Mouse (Mus musculus) myocyte (in vitro differentiated cells): Measurements from ENCODE around the gene Coq8a. TPM values are rescaled to one million over a fixed set of nuclear protein-coding genes. Genes with fewer than 3 reads are reported as not detected.

Experiments
- H3K27me3 ChIP-seq: one replicate; pipeline ENCODE4 v1.6.1; 2011; ENCODE audit not compliant: control insufficient read depth, insufficient read depth, insufficient read length
- H3K36me3 ChIP-seq: one replicate; pipeline ENCODE4 v1.6.1; 2011; ENCODE audit not compliant: control insufficient read depth, insufficient read depth
- H3K4me2 ChIP-seq: one replicate; pipeline ENCODE4 v1.6.1; 2011; ENCODE audit warnings: low read depth, control low read depth
- H3K4me3 ChIP-seq: one replicate; pipeline ENCODE4 v1.5.1; 2011; ENCODE audit warnings: mild to moderate bottlenecking, control low read depth, moderate library complexity
- H3K79me2 ChIP-seq: one replicate; pipeline ENCODE4 v1.6.1; 2011; ENCODE audit not compliant: control insufficient read depth, insufficient read depth
- H3ac ChIP-seq: one replicate; pipeline ENCODE4 v1.6.1; 2011; ENCODE audit not compliant: control insufficient read depth, insufficient read length
- CEBPB ChIP-seq: IDR thresholded peaks from 2 replicates; pipeline ENCODE4 v1.6.1; 2011; ENCODE audit warnings: mild to moderate bottlenecking, moderate library complexity; ENCODE audit not compliant: poor library complexity, insufficient read depth, severe bottlenecking
- E2F4 ChIP-seq: IDR thresholded peaks from one replicate; pipeline ENCODE4 v1.6.1; 2011; ENCODE audit warnings: mild to moderate bottlenecking, control low read depth, moderate library complexity; ENCODE audit not compliant: insufficient read depth
- MAX ChIP-seq: IDR thresholded peaks from one replicate; pipeline ENCODE4 v1.6.1; 2011; ENCODE audit warnings: low read depth, mild to moderate bottlenecking, control low read depth
- MYOD1 ChIP-seq, 3 experiments: IDR thresholded peaks; one replicate each; pipeline ENCODE4 v1.6.1; 2011; ENCODE audit warnings: control low read depth in 2 of 3, low read depth in 2 of 3, mild to moderate bottlenecking in 2 of 3, moderate library complexity in 1 of 3; ENCODE audit not compliant: insufficient read length in 2 of 3, control insufficient read depth in 1 of 3
- MYOG ChIP-seq, 3 experiments: IDR thresholded peaks; one replicate each; pipeline ENCODE4 v1.6.1; 2011; ENCODE audit warnings: control low read depth in 2 of 3, low read depth in 2 of 3, mild to moderate bottlenecking in 2 of 3; ENCODE audit not compliant: insufficient read length in 2 of 3, control insufficient read depth in 1 of 3, insufficient read depth in 1 of 3
- POLR2A ChIP-seq: IDR thresholded peaks from one replicate; pipeline ENCODE4 v1.6.1; 2011; ENCODE audit warnings: low read depth, mild to moderate bottlenecking, control low read depth, moderate library complexity; ENCODE audit not compliant: insufficient read length
- POLR2AphosphoS2 ChIP-seq: IDR thresholded peaks from one replicate; pipeline ENCODE4 v1.6.1; 2011; ENCODE audit warnings: low read depth, control low read depth; ENCODE audit not compliant: insufficient read length
- REST ChIP-seq: IDR thresholded peaks from one replicate; pipeline ENCODE4 v1.6.1; 2011; ENCODE audit warnings: mild to moderate bottlenecking, control low read depth, moderate library complexity; ENCODE audit not compliant: insufficient read depth, insufficient read length
- SRF ChIP-seq: IDR thresholded peaks from one replicate; pipeline ENCODE4 v1.6.1; 2011; ENCODE audit warnings: low read depth; ENCODE audit not compliant: control insufficient read depth, insufficient read length
- TCF12 ChIP-seq: IDR thresholded peaks from one replicate; pipeline ENCODE4 v1.6.1; 2011; ENCODE audit warnings: mild to moderate bottlenecking, control low read depth; ENCODE audit not compliant: poor library complexity, insufficient read depth, severe bottlenecking
- TCF3 ChIP-seq: IDR thresholded peaks from one replicate; pipeline ENCODE4 v1.6.1; 2011; ENCODE audit warnings: low read depth, control low read depth; ENCODE audit not compliant: insufficient read length
- USF1 ChIP-seq: IDR thresholded peaks from one replicate; pipeline ENCODE4 v1.6.1; 2011; ENCODE audit warnings: low read depth, mild to moderate bottlenecking, control low read depth, moderate library complexity
- polyA plus RNA-seq: library from polyadenylated mRNA; unstranded; fragments of >200 nt; fragmentation: generic; extraction: Trizol; gene quantifications from one replicate; pipeline ENCODE4 v1.2.1, GENCODE M21; 2012; ENCODE audit warnings: missing spikeins

Coq8a gene
- polyA plus RNA-seq, 1 experiment = 79.8 TPM

DNA sequence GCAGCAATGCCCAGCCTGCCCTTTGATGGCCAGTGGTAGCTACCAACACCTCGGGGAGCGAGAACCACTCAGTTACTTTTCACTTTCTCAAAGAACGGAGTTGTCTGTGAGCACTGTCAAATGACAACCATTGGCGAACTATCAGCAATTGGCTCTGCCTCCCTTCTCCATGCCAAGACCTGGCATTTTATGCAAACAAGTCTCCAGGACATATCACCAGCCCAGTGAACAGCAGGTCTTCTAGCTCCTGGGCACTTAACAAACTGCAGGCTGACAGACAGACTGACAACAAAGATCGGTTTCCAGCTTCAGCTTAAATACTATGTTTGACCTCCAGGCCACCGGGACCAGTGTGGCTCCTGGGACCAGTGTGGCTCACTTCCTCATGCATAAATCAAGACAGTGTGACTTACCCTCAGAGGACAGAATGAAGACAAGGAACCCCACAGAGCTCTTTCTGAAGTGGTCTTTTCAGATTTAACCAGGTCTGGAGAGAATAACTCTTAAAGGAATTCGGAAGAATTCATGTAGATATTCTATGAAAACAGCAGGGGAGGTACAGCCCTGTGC is 7.7 kb downstream of the Coq8a start:
- peak overlapping the region; percentile 89 for H3K4me2 ChIP-seq
- H3K79me2 ChIP-seq = no peaks in the 10 kb centered on the region
- no peaks in the 10 kb centered on the region for H3K36me3 ChIP-seq
- H3ac ChIP-seq = no peak overlapping the region
- TF ChIP-seq POLR2A (no peak), E2F4 (no peak), MYOG (IDR thresholded peaks at IDR 0.05; ENCODE audit: control insufficient read depth in 1 of 3, insufficient read depth in 1 of 3, insufficient read length in 2 of 3, low read depth in 2 of 3) (no peak)
- H3K27me3 ChIP-seq = peaks cover 39% of the 10 kb centered on the region
- no peak overlapping the region for H3K4me3 ChIP-seq

DNA sequence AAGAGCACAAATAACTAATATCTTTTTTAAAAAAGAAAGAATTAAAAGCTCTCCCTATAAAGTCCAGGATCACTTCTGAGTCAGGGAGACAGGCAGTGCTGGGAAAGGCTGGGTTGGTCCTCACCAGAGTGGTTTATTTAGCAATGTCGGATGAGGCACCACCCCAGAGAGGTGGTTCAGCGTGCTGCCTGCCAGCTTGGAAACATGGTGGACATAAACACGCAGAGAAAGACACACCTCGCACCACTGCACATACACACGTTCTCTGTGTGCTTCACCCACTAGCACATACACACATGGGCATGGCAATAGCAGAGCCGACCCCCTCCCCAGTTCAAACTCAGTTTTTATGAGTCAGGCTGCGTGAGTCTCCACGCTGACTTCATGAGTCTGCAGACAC is 8.3 kb downstream of the Coq8a start:
- H3K4me2 ChIP-seq = peak overlapping the region; percentile 89
- no peaks in the 10 kb centered on the region for H3K79me2 ChIP-seq
- TF ChIP-seq E2F4 (no peak), REST (no peak), POLR2A (no peak), TCF12 (no peak), MAX (no peak), MYOD1 (IDR thresholded peaks at IDR 0.05; ENCODE audit: control insufficient read depth in 1 of 3, insufficient read length in 2 of 3, low read depth in 2 of 3) (no peak), CEBPB (no peak), SRF (no peak)
- no peak overlapping the region for H3K4me3 ChIP-seq
- no peaks in the 10 kb centered on the region for H3K36me3 ChIP-seq
- peaks cover 39% of the 10 kb centered on the region for H3K27me3 ChIP-seq
- H3ac ChIP-seq = no peak overlapping the region

DNA sequence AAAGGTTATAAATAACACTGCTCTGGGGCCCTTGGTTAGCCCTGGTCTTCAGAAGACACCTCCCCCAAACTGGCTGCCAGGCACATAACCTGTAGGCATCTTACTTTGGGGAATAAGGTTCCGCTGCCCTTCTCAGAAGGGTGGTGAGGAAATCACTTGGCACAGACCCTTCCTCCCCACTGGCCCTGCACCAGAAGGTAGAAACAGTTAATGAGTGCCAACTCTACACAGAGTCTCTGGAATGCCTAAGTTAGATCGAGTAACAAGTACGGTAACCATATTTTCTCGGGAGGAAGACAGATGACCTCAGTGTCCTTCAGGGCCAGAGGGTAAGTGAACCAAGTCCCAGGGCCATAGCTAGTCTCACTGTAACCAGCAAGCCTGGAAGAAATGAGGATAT is 10.5 kb downstream of the Coq8a start:
- Histone ChIP-seq H3K36me3 (no peaks in the 10 kb centered on the region), H3K79me2 (no peaks in the 10 kb centered on the region), H3K27me3 (peaks cover 36% of the 10 kb centered on the region), H3K4me3 (no peak overlapping the region), H3K4me2 (peak overlapping the region; percentile 24), H3ac (no peak overlapping the region)
- TF ChIP-seq MAX (no peak), USF1 (no peak)

DNA sequence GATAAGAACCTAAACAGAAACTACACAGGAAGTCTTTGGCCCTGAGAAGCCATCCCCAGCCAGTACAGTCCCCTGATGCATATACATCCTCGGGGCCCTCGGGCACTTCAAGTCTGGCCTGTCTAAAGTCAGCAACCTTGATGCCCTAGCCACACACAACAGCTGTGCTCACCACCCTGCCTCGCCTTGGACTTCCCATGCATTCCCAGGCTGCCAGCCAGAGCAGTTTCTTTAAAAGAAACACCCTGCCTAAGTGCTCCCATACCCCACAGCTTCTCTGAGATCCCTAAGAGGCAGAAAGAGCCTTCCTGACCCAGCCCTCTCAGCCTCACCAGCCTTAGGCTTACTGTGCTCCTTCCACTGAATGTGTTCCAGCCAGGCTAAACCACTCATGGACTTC is 13.0 kb downstream of the Coq8a start:
- Histone ChIP-seq H3K27me3 (peaks cover 18% of the 10 kb centered on the region), H3K36me3 (no peaks in the 10 kb centered on the region), H3K79me2 (no peaks in the 10 kb centered on the region), H3ac (no peak overlapping the region), H3K4me3 (no peak overlapping the region), H3K4me2 (peak overlapping the region; percentile 68)
- no peak for TF ChIP-seq REST
- peak; percentile 58 for TF ChIP-seq TCF3
- TF ChIP-seq CEBPB = no peak
- no peak for TF ChIP-seq POLR2A
- TF ChIP-seq SRF = no peak
- no peak for TF ChIP-seq E2F4
- TF ChIP-seq MYOD1 (IDR thresholded peaks at IDR 0.05; ENCODE audit: control insufficient read depth in 1 of 3, insufficient read length in 2 of 3, low read depth in 2 of 3) = peak in 2 of 3 experiments; percentile 76 to 94
- TF ChIP-seq TCF12 = peak; percentile 54
- TF ChIP-seq POLR2AphosphoS2 = no peak
- TF ChIP-seq MYOG (IDR thresholded peaks at IDR 0.05; ENCODE audit: control insufficient read depth in 1 of 3, insufficient read depth in 1 of 3, insufficient read length in 2 of 3, low read depth in 2 of 3) = peak; percentile 80 to 97 (median 88)
- TF ChIP-seq USF1 = no peak
- TF ChIP-seq MAX = no peak

DNA sequence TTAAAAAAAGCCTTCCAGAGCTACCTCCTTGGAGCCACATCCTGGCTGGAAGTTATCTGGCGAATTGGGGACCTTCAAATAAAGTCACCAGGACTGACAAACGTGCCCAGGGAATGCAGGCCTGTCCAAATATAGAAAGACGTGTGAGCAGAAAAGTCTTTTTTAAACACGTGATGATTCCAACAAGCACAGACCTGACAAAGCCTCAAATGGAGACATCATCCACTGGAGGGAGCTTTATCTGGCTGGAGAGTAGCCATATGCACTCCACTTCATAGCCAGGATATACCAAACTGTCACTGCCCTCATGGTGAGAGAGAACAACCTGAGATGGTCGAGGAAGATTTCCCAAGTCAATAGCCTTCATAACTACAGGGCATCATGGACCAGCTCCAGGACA is 13.5 kb downstream of the Coq8a start:
- peaks cover 14% of the 10 kb centered on the region for H3K27me3 ChIP-seq
- H3K79me2 ChIP-seq = no peaks in the 10 kb centered on the region
- peak overlapping the region; percentile 68 for H3K4me2 ChIP-seq
- H3ac ChIP-seq = no peak overlapping the region
- TF ChIP-seq USF1 = peak; percentile 41
- TF ChIP-seq CEBPB = no peak
- no peak overlapping the region for H3K4me3 ChIP-seq
- no peaks in the 10 kb centered on the region for H3K36me3 ChIP-seq

DNA sequence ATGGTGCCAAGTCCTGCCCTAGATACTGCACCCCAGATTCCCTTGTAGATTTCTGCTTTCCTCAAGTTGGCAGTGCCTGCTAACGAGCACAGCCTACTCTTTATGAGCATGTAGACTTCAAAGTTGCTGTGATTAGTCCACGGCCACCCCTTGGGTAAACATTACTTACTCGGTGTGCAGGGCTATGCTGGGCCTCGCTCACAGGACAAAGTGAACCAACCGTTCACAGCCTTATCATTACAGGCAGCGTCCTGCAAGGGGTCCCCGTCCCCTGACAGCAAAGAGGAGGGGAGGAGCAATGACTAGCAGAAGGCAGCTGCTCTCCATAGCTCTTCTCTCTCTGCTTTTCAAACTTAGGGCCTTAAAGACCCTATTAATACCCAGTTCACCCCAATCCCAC is 14.6 kb downstream of the Coq8a start:
- TF ChIP-seq MYOG (IDR thresholded peaks at IDR 0.05; ENCODE audit: control insufficient read depth in 1 of 3, insufficient read depth in 1 of 3, insufficient read length in 2 of 3, low read depth in 2 of 3) = no peak
- TF ChIP-seq REST = no peak
- H3K27me3 ChIP-seq = peaks cover 7% of the 10 kb centered on the region
- no peak overlapping the region for H3K4me3 ChIP-seq
- H3ac ChIP-seq = no peak overlapping the region
- no peaks in the 10 kb centered on the region for H3K36me3 ChIP-seq
- H3K4me2 ChIP-seq = no peak overlapping the region
- H3K79me2 ChIP-seq = no peaks in the 10 kb centered on the region
